Mouse (Mus musculus): ENCODE measurements around the gene Flywch2.

GRCm38 (mm10) chr17:23774090-23774489 lies 11.8 kb downstream of the Flywch2 start:
- peak; percentile 82 for TF ChIP-seq CTCF (IDR thresholded peaks at IDR 0.05; ENCODE audit: extremely low read depth, insufficient read depth, low read length)
- no peak for TF ChIP-seq POLR2A (IDR thresholded peaks at IDR 0.05; ENCODE audit: extremely low read depth, insufficient read depth, low read length)

Measured in cortical plate, adult 2 months (tissue).